Mouse (Mus musculus): ENCODE measurements around the gene Rptor. TPM values are rescaled to one million over a fixed set of nuclear protein-coding genes. Genes with fewer than 3 reads are reported as not detected.

Gene Rptor
- polyA plus RNA-seq, 1 experiment from 2014 or later: 9.9 TPM

DNA sequence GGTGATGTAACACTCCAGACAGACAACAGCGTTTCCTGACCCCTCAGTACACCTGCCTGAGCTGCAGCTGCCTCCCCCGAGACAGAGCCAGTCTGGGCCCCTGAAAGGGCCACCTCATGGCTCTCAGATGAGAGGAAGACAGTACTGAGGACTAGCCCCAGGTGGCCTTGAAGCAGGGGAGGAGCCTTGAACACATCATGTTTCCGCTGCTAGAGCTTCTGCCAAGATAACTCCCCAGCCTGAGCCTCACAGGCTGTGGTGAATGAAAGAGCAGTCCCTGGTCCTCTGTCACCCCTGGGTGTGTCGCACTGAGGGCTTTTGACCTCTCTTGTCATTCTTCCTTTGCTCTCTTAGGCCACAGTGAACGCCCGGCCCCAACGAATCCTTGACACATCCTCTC is 268.4 kb downstream of the Rptor start:
- no peak for ATAC-seq
- no peak overlapping the region for H3K27ac ChIP-seq (ENCODE audit: low read length)
- H3K36me3 ChIP-seq (ENCODE audit: control insufficient read depth, insufficient read depth, low read length): peaks cover 22% of the 10 kb centered on the region
- H3K4me2 ChIP-seq (ENCODE audit: low read length): no peak overlapping the region
- no peaks in the 10 kb centered on the region for H3K4me1 ChIP-seq (ENCODE audit: control insufficient read depth, insufficient read depth, low read length)
- no peak overlapping the region for H3K4me3 ChIP-seq (ENCODE audit: low read depth, low read length)
- H3K27me3 ChIP-seq (ENCODE audit: control insufficient read depth, insufficient read depth, low read depth, low read length): no peaks in the 10 kb centered on the region
- WGBS: 92% methylated on average over 7 of the region's 7 CpGs
- no peaks in the 10 kb centered on the region for H3K9me3 ChIP-seq (replicated peaks; ENCODE audit: control insufficient read depth, low read length, poor library complexity, severe bottlenecking)
- no peak overlapping the region for H3K9ac ChIP-seq (ENCODE audit: low read depth, low read length)

DNA sequence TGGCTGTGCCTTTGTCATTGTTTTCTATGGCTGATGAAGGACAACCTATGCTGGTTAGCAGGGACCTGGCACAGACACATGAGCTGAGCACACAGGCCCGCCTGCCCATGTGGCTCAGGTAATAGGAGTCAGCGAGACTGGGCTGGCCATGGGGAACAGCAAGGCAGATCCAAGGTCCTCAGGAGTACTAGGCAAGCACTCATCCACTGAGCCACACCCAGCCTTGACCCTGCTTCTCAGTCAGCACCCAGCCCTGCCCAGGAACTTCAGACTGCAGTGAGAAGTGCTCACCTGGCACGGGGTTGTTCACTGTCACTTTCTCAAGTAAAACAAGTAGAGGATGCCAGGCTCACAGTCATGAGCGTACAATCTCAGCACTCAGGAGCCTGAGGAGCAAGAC is 270.9 kb downstream of the Rptor start:
- 99% methylated on average over 4 of the region's 4 CpGs for WGBS
- Histone ChIP-seq H3K27ac (ENCODE audit: low read length) (no peak overlapping the region), H3K9me3 (replicated peaks; ENCODE audit: control insufficient read depth, low read length, poor library complexity, severe bottlenecking) (no peaks in the 10 kb centered on the region), H3K36me3 (ENCODE audit: control insufficient read depth, insufficient read depth, low read length) (peaks cover 26% of the 10 kb centered on the region), H3K4me3 (ENCODE audit: low read depth, low read length) (no peak overlapping the region), H3K4me1 (ENCODE audit: control insufficient read depth, insufficient read depth, low read length) (no peaks in the 10 kb centered on the region), H3K4me2 (ENCODE audit: low read length) (no peak overlapping the region), H3K9ac (ENCODE audit: low read depth, low read length) (no peak overlapping the region), H3K27me3 (ENCODE audit: control insufficient read depth, insufficient read depth, low read depth, low read length) (no peaks in the 10 kb centered on the region)
- ATAC-seq: no peak

DNA sequence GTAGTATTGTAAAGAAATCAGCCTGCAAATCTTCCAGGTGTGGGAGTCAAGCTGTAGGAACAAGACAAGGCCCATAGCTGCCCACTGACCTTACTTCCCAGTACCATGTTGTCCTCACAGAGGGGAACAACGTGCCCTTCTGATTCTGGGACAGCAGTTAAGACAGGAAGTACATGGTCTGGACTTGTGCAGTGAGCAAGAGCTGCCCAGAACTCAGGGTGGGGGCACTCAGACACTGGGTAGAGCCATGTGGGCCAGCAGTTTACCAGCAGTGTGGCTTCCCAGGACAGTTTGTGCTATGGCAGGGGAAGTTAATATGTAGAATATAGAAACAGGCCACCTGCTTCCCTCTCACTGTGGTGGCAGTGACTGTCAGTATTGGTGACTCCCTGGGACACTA is 272.1 kb downstream of the Rptor start:
- no peaks in the 10 kb centered on the region for H3K4me1 ChIP-seq (ENCODE audit: control insufficient read depth, insufficient read depth, low read length)
- H3K9me3 ChIP-seq (replicated peaks; ENCODE audit: control insufficient read depth, low read length, poor library complexity, severe bottlenecking): no peaks in the 10 kb centered on the region
- H3K4me3 ChIP-seq (ENCODE audit: low read depth, low read length): no peak overlapping the region
- no peak overlapping the region for H3K9ac ChIP-seq (ENCODE audit: low read depth, low read length)
- 96% methylated on average over 1 of the region's 1 CpGs for WGBS
- peaks cover 29% of the 10 kb centered on the region for H3K36me3 ChIP-seq (ENCODE audit: control insufficient read depth, insufficient read depth, low read length)
- H3K27me3 ChIP-seq (ENCODE audit: control insufficient read depth, insufficient read depth, low read depth, low read length): no peaks in the 10 kb centered on the region
- H3K4me2 ChIP-seq (ENCODE audit: low read length): no peak overlapping the region
- H3K27ac ChIP-seq (ENCODE audit: low read length): no peak overlapping the region
- no peak for ATAC-seq

DNA sequence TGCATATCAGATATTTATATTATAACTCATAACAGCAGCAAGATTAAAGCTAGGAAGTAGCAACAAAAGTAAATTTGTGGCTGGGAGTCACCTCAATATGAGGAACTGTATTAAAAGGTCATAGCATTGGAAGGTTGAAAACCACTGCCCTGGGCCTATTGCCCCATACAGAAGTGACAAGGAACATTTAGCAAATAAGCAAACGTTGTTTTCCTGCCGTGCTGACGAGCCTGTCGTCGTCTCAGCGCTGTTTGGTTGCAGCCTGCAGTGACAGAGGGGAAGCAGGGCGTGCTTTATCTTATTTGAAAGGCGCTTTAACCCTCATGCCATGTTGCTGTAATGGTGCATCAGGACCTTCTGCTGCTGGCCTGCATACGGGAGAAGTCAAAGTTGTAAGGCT is 273.0 kb downstream of the Rptor start:
- H3K27ac ChIP-seq (ENCODE audit: low read length): no peak overlapping the region
- no peak for ATAC-seq
- H3K36me3 ChIP-seq (ENCODE audit: control insufficient read depth, insufficient read depth, low read length): peaks cover 29% of the 10 kb centered on the region
- H3K4me2 ChIP-seq (ENCODE audit: low read length): no peak overlapping the region
- H3K9ac ChIP-seq (ENCODE audit: low read depth, low read length): no peak overlapping the region
- no peak overlapping the region for H3K4me3 ChIP-seq (ENCODE audit: low read depth, low read length)
- no peaks in the 10 kb centered on the region for H3K27me3 ChIP-seq (ENCODE audit: control insufficient read depth, insufficient read depth, low read depth, low read length)
- 88% methylated on average over 9 of the region's 9 CpGs for WGBS
- no peaks in the 10 kb centered on the region for H3K9me3 ChIP-seq (replicated peaks; ENCODE audit: control insufficient read depth, low read length, poor library complexity, severe bottlenecking)
- no peaks in the 10 kb centered on the region for H3K4me1 ChIP-seq (ENCODE audit: control insufficient read depth, insufficient read depth, low read length)

DNA sequence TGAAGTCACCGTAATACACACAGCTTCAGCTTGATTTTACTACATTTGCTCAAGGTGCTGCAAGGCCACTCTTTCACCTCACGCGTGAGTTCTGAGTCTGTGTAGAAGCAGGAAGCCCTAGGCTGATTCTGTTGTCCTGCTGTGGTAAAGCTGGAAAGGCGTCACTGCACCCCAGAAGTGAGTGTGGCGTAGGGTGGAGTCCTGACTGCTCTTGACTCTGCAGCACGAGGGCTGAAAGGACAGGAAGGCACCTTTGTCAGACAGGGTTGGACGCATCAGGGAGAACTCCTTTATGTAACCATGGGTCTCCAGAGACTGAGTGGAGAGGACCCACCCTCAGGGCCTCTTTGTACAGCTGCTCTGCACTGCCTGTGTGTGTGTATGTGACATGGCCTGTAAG is 274.4 kb downstream of the Rptor start:
- ATAC-seq: no peak
- Histone ChIP-seq H3K4me2 (ENCODE audit: low read length) (no peak overlapping the region), H3K4me1 (ENCODE audit: control insufficient read depth, insufficient read depth, low read length) (no peaks in the 10 kb centered on the region), H3K27ac (ENCODE audit: low read length) (no peak overlapping the region), H3K4me3 (ENCODE audit: low read depth, low read length) (no peak overlapping the region), H3K9me3 (replicated peaks; ENCODE audit: control insufficient read depth, low read length, poor library complexity, severe bottlenecking) (no peaks in the 10 kb centered on the region), H3K27me3 (ENCODE audit: control insufficient read depth, insufficient read depth, low read depth, low read length) (no peaks in the 10 kb centered on the region), H3K36me3 (ENCODE audit: control insufficient read depth, insufficient read depth, low read length) (peaks cover 27% of the 10 kb centered on the region), H3K9ac (ENCODE audit: low read depth, low read length) (no peak overlapping the region)
- WGBS: 88% methylated on average over 7 of the region's 7 CpGs

DNA sequence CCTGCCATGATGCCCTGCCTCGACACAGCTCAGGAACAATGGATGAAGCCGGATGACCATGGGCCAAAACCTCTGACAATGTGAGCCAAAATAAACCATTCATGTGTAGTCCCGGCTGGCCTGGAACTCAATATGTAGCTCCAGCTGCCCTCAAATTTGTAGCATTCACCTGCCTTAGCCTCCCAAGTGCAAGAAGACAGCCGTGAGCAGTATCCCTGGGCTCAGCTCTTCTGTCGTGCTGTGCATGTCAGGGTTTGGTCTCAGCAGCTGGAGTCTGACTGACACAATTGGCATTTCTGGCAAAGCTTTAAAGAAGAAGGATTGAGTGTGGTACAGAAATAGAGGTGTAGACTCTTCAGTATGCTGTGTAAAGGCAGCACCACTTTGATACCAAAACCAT is 276.9 kb downstream of the Rptor start:
- no peak overlapping the region for H3K27ac ChIP-seq (ENCODE audit: low read length)
- no peak overlapping the region for H3K4me2 ChIP-seq (ENCODE audit: low read length)
- 89% methylated on average over 5 of the region's 5 CpGs for WGBS
- ATAC-seq: no peak
- no peaks in the 10 kb centered on the region for H3K27me3 ChIP-seq (ENCODE audit: control insufficient read depth, insufficient read depth, low read depth, low read length)
- no peaks in the 10 kb centered on the region for H3K4me1 ChIP-seq (ENCODE audit: control insufficient read depth, insufficient read depth, low read length)
- H3K4me3 ChIP-seq (ENCODE audit: low read depth, low read length): no peak overlapping the region
- peaks cover 8% of the 10 kb centered on the region for H3K36me3 ChIP-seq (ENCODE audit: control insufficient read depth, insufficient read depth, low read length)
- H3K9me3 ChIP-seq (replicated peaks; ENCODE audit: control insufficient read depth, low read length, poor library complexity, severe bottlenecking): no peaks in the 10 kb centered on the region
- H3K9ac ChIP-seq (ENCODE audit: low read depth, low read length): no peak overlapping the region

DNA sequence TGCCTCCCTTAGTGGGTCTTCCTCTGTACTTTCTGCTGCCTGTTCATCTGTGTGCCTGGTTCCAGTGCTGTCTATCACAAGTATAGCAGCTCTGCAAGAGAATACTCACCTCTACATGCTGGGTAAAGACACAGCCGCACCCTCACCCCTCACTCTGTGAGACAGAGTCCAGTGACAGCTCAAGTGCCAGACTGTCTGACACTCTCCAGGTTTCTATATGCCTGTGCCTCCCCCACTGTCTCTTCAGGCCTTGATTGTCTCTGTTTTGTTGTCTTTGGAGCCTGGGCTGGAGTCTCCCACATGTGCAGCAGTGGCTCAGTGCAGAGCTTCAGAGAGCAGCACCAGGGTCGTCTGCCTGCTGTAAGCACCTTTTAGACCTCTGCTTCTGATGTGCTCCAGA is 280.9 kb downstream of the Rptor start:
- H3K9me3 ChIP-seq (replicated peaks; ENCODE audit: control insufficient read depth, low read length, poor library complexity, severe bottlenecking): no peaks in the 10 kb centered on the region
- H3K36me3 ChIP-seq (ENCODE audit: control insufficient read depth, insufficient read depth, low read length): peaks cover 15% of the 10 kb centered on the region
- H3K27me3 ChIP-seq (ENCODE audit: control insufficient read depth, insufficient read depth, low read depth, low read length): no peaks in the 10 kb centered on the region
- no peak overlapping the region for H3K27ac ChIP-seq (ENCODE audit: low read length)
- no peaks in the 10 kb centered on the region for H3K4me1 ChIP-seq (ENCODE audit: control insufficient read depth, insufficient read depth, low read length)
- H3K4me2 ChIP-seq (ENCODE audit: low read length): no peak overlapping the region
- no peak for ATAC-seq
- WGBS: 84% methylated on average over 2 of the region's 2 CpGs
- H3K4me3 ChIP-seq (ENCODE audit: low read depth, low read length): no peak overlapping the region
- H3K9ac ChIP-seq (ENCODE audit: low read depth, low read length): no peak overlapping the region

DNA sequence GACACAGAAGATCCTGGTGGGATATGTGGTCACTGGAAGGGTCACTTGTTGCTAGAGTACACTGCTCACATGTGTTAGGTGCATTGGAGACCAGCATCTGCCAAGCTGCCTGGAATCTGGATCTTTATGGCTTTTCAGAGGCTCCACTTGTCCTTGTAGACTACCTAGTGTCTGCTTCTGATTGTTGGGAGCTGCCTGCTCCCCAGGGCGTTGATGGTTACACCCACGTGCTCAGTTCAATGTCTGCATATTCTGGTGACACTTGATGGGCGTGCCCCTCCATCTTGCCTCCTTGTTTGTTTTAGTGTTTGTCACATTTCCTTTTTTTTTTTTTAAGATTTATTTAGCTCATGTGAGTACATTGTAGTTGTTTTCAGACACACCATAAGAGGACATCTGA is 287.3 kb downstream of the Rptor start:
- 94% methylated on average over 3 of the region's 3 CpGs for WGBS
- Histone ChIP-seq H3K9ac (ENCODE audit: low read depth, low read length) (no peak overlapping the region), H3K4me2 (ENCODE audit: low read length) (no peak overlapping the region), H3K27ac (ENCODE audit: low read length) (no peak overlapping the region), H3K27me3 (ENCODE audit: control insufficient read depth, insufficient read depth, low read depth, low read length) (no peaks in the 10 kb centered on the region), H3K9me3 (replicated peaks; ENCODE audit: control insufficient read depth, low read length, poor library complexity, severe bottlenecking) (no peaks in the 10 kb centered on the region), H3K36me3 (ENCODE audit: control insufficient read depth, insufficient read depth, low read length) (peaks cover 29% of the 10 kb centered on the region), H3K4me3 (ENCODE audit: low read depth, low read length) (no peak overlapping the region), H3K4me1 (ENCODE audit: control insufficient read depth, insufficient read depth, low read length) (no peaks in the 10 kb centered on the region)
- no peak for ATAC-seq

DNA sequence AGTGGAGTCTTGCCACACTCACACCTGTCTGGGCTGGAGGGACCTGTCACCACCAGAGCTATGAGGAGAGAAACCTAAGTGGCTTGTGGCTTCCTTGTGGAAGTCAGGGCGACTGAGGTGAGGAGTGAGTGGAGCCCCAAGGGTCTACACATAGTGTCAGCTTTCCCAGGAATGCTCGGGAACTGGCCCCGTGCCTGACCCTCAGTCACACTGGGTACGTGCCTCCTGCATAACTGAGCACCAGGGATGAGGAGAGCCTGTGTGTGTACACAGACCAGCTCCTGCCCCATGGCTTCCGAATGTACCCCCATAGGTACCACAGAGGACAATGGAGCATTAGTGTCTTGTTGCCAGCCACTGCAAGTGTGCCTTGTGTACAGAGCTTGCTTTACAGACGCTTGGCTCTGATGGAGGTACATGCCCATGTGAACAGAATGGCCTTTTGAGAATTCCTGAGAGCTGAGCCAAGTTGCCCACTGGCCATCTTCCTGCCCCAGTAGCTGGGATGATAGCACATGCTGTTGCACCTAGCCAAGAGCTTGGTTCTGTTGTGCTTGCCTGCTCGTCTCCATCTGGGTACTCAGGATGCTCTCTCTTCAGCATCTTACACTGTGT is 289.0 kb downstream of the Rptor start:
- no peak overlapping the region for H3K4me3 ChIP-seq (ENCODE audit: low read depth, low read length)
- H3K27me3 ChIP-seq (ENCODE audit: control insufficient read depth, insufficient read depth, low read depth, low read length): no peaks in the 10 kb centered on the region
- H3K36me3 ChIP-seq (ENCODE audit: control insufficient read depth, insufficient read depth, low read length): peaks cover 22% of the 10 kb centered on the region
- no peaks in the 10 kb centered on the region for H3K9me3 ChIP-seq (replicated peaks; ENCODE audit: control insufficient read depth, low read length, poor library complexity, severe bottlenecking)
- no peak for ATAC-seq
- no peak overlapping the region for H3K4me2 ChIP-seq (ENCODE audit: low read length)
- H3K27ac ChIP-seq (ENCODE audit: low read length): no peak overlapping the region
- WGBS: 92% methylated on average over 7 of the region's 7 CpGs
- H3K4me1 ChIP-seq (ENCODE audit: control insufficient read depth, insufficient read depth, low read length): no peaks in the 10 kb centered on the region
- H3K9ac ChIP-seq (ENCODE audit: low read depth, low read length): no peak overlapping the region

Data from midbrain, embryonic 16.5 days (tissue).